Mouse (Mus musculus): ENCODE measurements around the gene Fmod. TPM values are rescaled to one million over a fixed set of nuclear protein-coding genes. Genes with fewer than 3 reads are reported as not detected.
A peak's percentile ranks its signal among the peaks of the same experiment; 100 is the strongest.

The Fmod gene
- total RNA-seq, 2 experiments from 2014 or later, result 197 to 203 TPM

DNA sequence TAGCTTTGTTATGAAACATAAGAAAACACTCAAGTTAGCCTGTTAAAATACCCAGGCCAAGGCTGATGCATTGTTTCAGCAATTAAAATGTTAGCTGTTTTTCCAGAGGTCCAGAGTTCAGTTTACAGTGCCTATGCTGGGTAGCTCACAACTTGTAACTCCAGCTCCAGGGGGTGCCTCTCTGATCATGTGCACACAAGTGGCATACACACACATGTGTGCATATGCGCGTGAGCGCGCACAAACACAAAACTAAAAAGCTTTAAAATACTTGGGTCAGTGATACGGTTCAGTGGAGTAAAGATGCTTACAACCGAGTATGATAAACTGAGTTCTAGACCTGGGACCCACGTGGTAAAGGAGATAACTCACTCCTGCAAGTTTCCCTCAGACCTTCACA is 52.0 kb downstream of the Fmod start:
- no peak for DNase-seq
- intact Hi-C loops (cut with DNase I; ENCODE audit: low total_unique reads), result no loop called here

DNA sequence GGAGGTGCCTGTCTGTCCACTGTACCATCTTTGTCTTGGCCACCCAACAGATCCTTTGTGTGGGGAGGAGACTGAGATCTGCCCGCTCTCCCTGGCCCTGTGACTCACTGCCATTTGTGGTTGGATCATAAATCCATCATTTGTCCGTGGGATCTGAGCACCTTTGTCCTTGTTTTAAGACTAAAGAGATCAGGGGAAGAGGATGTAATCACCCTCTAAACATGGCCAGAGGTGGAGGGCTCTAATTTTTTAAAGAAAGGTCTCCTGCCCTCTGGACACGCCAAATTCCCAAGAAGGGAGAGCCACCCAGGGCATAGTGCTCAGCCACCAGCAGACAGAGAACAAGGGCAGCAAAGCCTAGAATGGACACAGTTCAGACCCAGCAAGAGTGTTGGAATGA is 54.8 kb downstream of the Fmod start:
- no peak for DNase-seq
- intact Hi-C loops (cut with DNase I; ENCODE audit: low total_unique reads), result no loop called here

DNA sequence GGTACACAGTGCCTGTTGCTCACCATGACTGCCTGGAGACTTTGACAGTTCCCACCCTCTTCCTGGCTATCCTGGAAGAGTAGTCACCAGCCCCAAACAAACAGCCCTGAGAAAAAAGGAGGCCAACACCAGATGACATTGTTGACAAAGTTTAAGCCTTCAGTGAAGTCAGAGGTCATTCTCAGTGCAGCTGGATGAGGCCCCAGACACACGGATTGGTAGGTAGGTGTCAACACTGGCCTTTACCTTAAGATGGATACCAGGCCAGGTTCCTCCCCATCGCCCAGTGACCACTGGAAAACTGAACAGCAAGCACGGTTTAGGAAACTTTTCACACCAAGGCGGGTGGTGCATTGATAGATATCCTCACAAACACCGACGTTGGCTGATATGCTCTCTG is 55.3 kb downstream of the Fmod start:
- intact Hi-C loops (cut with DNase I; ENCODE audit: low total_unique reads), result no loop called here

DNA sequence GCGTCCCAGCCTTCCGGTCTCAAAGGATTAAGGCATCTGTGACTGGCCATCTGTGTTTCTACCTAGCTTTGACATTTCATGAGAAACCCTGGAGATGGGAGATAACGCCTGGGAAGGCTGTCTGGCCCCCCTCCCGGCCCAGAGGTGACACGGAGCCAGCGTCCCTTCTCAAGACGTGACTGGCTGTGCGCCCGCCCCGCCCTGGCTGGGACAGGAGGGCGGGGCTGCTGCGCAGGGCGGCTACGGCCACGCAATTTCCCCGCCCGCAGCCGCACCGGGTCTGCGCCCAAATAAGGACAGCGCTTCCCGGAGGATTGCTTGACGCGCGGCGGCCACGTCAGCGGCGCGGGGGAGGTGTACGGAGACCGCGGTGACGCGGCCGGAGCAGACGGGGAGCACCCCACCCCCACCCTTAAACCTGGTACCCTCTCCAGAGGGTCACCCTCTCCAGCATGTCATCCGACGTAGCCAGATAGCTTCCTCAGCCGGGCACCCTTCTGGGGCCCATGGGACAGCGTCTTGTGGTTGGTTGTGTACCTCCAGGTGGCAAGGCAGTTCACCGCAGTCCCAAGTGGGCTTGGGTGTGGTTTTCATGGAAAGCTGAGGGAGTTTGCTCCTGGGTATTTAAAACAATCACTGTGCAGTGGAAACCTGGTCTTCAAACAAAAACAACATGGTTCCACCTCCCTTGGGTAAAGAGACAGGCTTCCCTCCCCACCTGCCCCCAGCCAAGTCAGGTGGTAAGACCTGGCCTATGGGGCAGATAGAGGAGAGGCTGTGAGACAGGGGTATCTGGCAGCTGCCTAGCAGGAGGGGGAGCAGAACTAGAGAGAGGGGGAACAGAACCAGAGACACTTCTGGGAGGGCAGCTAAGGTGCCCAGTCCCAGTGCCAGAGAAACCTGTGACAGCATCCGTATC is 56.1 kb downstream of the Fmod start:
- intact Hi-C loops (cut with DNase I; ENCODE audit: low total_unique reads), result no loop called here
- peak; percentile 97 for DNase-seq

More for the DNA sequence above, 55.3 kb downstream of the Fmod start:
- no peak for DNase-seq

DNA sequence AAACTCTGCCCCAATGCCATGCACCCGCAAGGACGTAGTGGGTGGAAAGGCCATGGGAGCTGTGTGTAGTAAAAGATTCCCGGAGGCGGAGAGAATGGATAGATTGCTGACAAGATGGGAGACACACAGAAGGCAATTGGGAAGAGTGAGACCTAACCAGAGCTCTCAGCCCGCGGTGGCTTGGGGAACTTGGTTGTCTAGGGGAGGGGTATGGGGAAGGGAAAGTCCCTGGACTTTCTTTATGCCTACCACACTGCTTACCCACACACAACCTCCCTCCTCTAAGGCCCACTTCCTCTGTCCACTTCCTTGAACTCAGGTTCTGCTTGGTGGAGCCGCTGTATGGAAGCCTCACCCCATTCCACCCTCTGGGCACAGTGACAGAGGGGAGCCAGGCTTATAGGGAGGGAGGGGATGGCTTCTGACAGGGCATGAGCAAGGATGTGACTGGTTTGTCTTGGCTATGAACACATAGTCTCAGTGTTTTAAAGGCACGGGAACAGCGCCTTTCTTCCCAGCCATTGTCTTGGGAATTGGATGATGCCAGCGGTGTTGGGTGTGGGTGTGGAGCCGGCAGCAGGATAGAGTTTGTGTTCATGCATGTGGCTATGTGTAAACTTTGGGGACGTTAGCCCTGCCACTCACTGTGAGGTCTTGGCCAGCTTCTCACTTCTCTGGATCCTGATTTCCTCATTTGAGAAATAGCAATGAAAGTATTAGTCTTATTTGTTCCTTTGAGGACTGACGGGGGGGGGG is 56.9 kb downstream of the Fmod start:
- intact Hi-C loops (cut with DNase I; ENCODE audit: low total_unique reads), result no loop called here
- no peak for DNase-seq

DNA sequence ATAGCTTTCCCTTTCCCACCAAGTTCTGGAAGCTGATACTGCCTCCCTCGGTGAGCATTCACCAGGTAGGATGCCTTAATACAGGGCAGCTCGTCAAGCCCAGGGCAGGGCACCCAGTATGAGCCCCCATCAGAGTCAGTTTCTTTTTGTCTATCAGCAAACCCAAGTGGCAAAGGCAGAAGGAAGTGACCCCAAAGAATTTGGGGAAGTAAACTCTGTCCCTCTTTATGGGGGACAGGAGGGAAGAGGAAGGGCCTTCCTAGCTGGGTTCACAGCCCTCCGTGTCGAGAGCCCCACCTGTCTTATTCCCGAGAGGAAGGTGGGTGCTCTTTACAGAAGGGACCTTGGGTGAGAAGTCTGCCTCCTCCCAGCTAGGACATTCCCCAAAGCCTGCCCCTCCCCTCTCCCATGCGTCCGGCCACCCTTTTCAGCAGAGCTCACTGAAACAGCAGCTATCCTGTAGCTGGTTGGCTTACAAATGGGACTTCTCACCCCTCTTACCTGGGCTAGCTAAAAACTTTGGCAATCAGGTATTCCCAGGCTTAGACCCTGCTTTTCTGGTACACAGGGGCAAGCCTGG is 58.1 kb downstream of the Fmod start:
- DNase-seq, result no peak
- intact Hi-C loops (cut with DNase I; ENCODE audit: low total_unique reads), result no loop called here

DNA sequence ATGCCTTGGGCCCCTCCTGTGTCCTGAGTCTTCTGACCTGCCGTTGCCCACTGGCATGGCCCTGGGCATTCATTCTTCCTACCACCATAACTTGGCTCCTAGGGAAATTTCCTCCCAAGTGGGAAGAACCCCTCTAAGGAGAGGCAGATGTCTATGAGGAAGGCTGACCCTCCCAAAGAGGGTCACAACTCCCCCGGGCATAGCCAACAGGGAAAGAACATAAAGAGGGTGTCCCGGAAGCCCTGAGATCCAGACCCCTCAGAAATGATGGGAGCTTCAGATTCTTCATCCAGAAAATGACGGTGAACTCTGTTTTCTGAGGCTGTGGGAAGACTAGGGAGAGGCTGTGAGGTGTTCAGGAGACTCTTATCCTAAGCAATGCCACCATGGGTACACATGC is 58.7 kb downstream of the Fmod start:
- DNase-seq, result no peak
- intact Hi-C loops (cut with DNase I; ENCODE audit: low total_unique reads), result no loop called here

DNA sequence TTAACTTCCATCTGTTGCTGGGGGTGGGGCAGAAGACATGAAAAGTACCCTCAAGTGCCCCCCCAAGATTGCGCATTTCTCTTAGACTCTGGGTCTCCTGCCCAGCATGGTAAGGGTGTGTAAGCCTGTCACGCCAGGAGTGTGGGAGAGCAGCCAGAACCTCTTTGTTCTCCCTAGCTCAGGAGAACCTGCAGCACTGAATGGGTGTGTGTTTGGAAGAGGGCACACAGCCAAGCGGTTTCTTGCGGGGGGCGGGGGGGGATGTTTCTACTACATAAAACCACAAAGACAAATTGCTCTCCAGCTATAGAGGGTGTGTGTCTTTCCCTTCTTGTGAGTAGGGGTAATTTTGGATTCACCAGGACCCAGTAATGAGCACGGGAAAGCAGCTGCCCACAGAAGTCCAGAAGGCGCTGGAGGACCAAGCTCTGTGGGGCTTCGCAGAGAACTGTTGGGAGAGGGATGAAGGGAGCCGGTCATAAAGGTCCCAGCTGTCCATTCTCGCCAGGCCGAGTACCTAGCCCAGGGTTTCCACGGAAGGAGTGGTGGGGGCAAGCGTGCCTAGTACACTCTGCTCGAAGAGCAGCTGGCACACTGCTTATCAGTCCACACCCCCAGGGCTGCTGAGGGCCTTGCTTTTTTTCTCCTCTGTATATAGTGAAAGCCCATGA is 59.3 kb downstream of the Fmod start:
- intact Hi-C loops (cut with DNase I; ENCODE audit: low total_unique reads), result no loop called here
- DNase-seq, result no peak

DNA sequence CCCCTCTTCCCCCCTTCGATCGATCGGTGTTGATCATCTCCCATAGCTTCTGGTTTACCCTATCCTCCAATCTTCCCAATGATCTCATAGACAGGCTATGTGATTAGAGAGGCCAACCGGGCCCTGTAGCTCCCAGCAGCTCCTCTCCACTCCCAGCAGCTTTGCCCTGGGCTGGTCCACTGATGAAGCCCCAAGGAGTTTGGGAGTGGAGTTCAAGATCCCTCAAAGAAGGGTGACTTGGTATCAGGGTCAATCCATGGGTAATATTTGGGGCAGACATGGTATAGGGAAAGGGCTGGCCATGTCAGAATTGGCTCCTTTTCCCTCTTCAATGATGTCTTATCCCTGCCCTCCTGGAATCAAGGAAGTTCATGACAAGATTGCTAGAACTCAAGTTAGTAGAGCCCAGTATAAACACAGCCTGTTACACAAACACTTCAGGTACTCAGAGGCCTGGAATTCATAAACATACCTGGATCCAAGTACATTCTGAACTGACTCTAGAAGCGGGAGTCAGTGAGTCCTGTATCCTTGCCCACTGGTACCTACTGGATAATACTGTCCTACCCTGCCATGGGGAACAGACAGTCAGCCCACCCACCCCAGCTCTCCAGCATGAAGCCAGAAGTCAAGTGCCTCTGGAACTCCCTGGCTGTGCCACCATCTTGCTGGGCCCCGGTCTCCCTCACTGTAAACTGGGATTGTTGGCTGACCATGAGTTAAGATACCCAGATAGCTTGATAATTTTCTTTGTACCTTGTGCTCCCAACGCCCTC is 60.2 kb downstream of the Fmod start:
- no peak for DNase-seq
- intact Hi-C loops (cut with DNase I; ENCODE audit: low total_unique reads), result no loop called here

Other genes with a start within 250 kb of the Fmod start
- gene Atp2b4, start 236.2 kb upstream of the Fmod start, total RNA-seq (2021), result 10 to 100 TPM; 22.1 to 24.4 TPM
- under 1 TPM; 0.18 TPM for gene Optc, start 129.3 kb upstream of the Fmod start, total RNA-seq (2021)
- gene Prelp, start 115.8 kb upstream of the Fmod start, total RNA-seq (2021), result 10 to 100 TPM; 15.6 to 18.4 TPM
- 10 to 100 TPM; 19.7 to 44.2 TPM for gene Btg2, start 41.9 kb downstream of the Fmod start, total RNA-seq (2021)
- not detected for gene Chit1, start 74.0 kb downstream of the Fmod start, total RNA-seq (2021)
- 1 to 10 TPM; 1.4 to 2.0 TPM for gene Chil1, start 144.9 kb downstream of the Fmod start, total RNA-seq (2021)
- 100 to 1,000 TPM; 716 to 830 TPM for gene Mybph, start 156.2 kb downstream of the Fmod start, total RNA-seq (2021)
- gene Adora1, start 198.2 kb downstream of the Fmod start, total RNA-seq (2021), result under 1 TPM; 0.58 to 0.78 TPM